Mouse (Mus musculus) frontal cortex, postnatal 36 days (tissue): ENCODE measurements around the gene Rexo5.

Experiments used
- DNase-seq, 2 experiments: peaks; one replicate each; pipeline ENCODE4 v3.0.0; 2022; ENCODE audit warnings: low spot score in 2 of 2

Rexo5 gene

GRCm38 (mm10) chr7:119793586-119794250, at the start of gene Rexo5, which contains the start of gene Eri2:
Rexo5 (plus strand) TSS chr7:119794006.
Eri2 (minus strand) TSS chr7:119794058.
- peak; percentile 73 to 75 for DNase-seq

GRCm38 (mm10) chr7:119744321-119744720, 49.5 kb upstream of the Rexo5 start:
- no peak for DNase-seq

- DNase-seq, result no peak
Observed at GRCm38 (mm10) chr7:119745869-119746268, 47.9 kb upstream of the Rexo5 start.

GRCm38 (mm10) chr7:119748761-119749160, 45.0 kb upstream of the Rexo5 start:
- DNase-seq, result no peak

GRCm38 (mm10) chr7:119749942-119750341, 43.9 kb upstream of the Rexo5 start:
- no peak for DNase-seq

- no peak for DNase-seq
Observed at GRCm38 (mm10) chr7:119753696-119754095, 40.1 kb upstream of the Rexo5 start.

- DNase-seq, result no peak
Observed at GRCm38 (mm10) chr7:119760527-119760951, 33.3 kb upstream of the Rexo5 start, which contains the start of gene Acsm3. Acsm3 (plus strand) TSS chr7:119760923.

GRCm38 (mm10) chr7:119762166-119762697, 31.6 kb upstream of the Rexo5 start:
- DNase-seq, result no peak

GRCm38 (mm10) chr7:119764377-119764776, 29.4 kb upstream of the Rexo5 start:
- no peak for DNase-seq

- DNase-seq, result no peak
Observed at GRCm38 (mm10) chr7:119766996-119767395, 26.8 kb upstream of the Rexo5 start.

GRCm38 (mm10) chr7:119769895-119770294, 23.9 kb upstream of the Rexo5 start:
- DNase-seq, result no peak

- DNase-seq, result no peak
Observed at GRCm38 (mm10) chr7:119783453-119783852, 10.4 kb upstream of the Rexo5 start.

GRCm38 (mm10) chr7:119784908-119785307, 8.9 kb upstream of the Rexo5 start:
- DNase-seq, result no peak

GRCm38 (mm10) chr7:119789024-119789423, 4.8 kb upstream of the Rexo5 start:
- DNase-seq, result no peak

GRCm38 (mm10) chr7:119794251-119794638, 439 bp downstream of the Rexo5 start:
- no peak for DNase-seq

- DNase-seq, result no peak
Observed at GRCm38 (mm10) chr7:119795311-119795710, 1.5 kb downstream of the Rexo5 start.

- no peak for DNase-seq
Observed at GRCm38 (mm10) chr7:119800488-119800887, 6.7 kb downstream of the Rexo5 start.

- DNase-seq, result no peak
Observed at GRCm38 (mm10) chr7:119800991-119801390, 7.2 kb downstream of the Rexo5 start.

- DNase-seq, result no peak
Observed at GRCm38 (mm10) chr7:119807396-119807795, 13.6 kb downstream of the Rexo5 start.

- no peak for DNase-seq
Observed at GRCm38 (mm10) chr7:119808723-119809122, 14.9 kb downstream of the Rexo5 start.

- DNase-seq, result no peak
Observed at GRCm38 (mm10) chr7:119835371-119835770, 41.6 kb downstream of the Rexo5 start.

- no peak for DNase-seq
Observed at GRCm38 (mm10) chr7:119835996-119836777, 42.4 kb downstream of the Rexo5 start.
